Mouse (Mus musculus) neural tube, embryonic 14.5 days (tissue): Measurements from ENCODE around the gene Bcas3. TPM values are rescaled to one million over a fixed set of nuclear protein-coding genes. Genes with fewer than 3 reads are reported as not detected.

ENCODE experiments used
- ATAC-seq: fragments of 200-750 bp; cut with Nextera tagmentation; 2 replicates; pipeline ENCODE4 v1.8.0; 2017; ENCODE audit warnings: low read depth, mild to moderate bottlenecking, moderate TSS enrichment, moderate library complexity
- H3K27ac ChIP-seq: fragments of 300-500 bp; sonication (generic); 2 replicates; pipeline ENCODE4 v1.5.1; 2014; ENCODE audit warnings: low read depth, mild to moderate bottlenecking, control low read depth, low read length, moderate library complexity, mixed read lengths
- H3K27me3 ChIP-seq: fragments of 300-500 bp; sonication (generic); 2 replicates; pipeline ENCODE4 v1.6.1; 2014; ENCODE audit warnings: low read length; ENCODE audit not compliant: control insufficient read depth, insufficient read depth
- H3K36me3 ChIP-seq: fragments of 300-500 bp; sonication (generic); 2 replicates; pipeline ENCODE4 v1.6.1; 2014; ENCODE audit warnings: low read length, mixed read lengths; ENCODE audit not compliant: control insufficient read depth, insufficient read depth
- H3K4me1 ChIP-seq: fragments of 300-500 bp; sonication (generic); 2 replicates; pipeline ENCODE4 v1.6.1; 2014; ENCODE audit warnings: low read length; ENCODE audit not compliant: control insufficient read depth, insufficient read depth
- H3K4me2 ChIP-seq: fragments of 300-500 bp; sonication (generic); 2 replicates; pipeline ENCODE4 v1.6.1; 2014; ENCODE audit warnings: mild to moderate bottlenecking, low read depth, low read length, control low read depth
- H3K4me3 ChIP-seq: fragments of 300-500 bp; sonication (generic); 2 replicates; pipeline ENCODE4 v1.5.1; 2014; ENCODE audit warnings: low read depth, low read length, control low read depth, mixed read lengths
- H3K9ac ChIP-seq: fragments of 300-500 bp; sonication (generic); replicated peaks from 2 replicates; pipeline ENCODE4 v1.6.1; 2014; ENCODE audit warnings: low read depth, mild to moderate bottlenecking, control low read depth, low read length, mixed read lengths
- H3K9me3 ChIP-seq: fragments of 300-500 bp; sonication (generic); 2 replicates; pipeline ENCODE4 v1.6.1; 2016; ENCODE audit warnings: low read length; ENCODE audit not compliant: control insufficient read depth
- WGBS: fragments of 180-500 bp; shearing (Covaris S2); extraction: QIAGEN DNeasy Blood & Tissue Kit; methylation state at CpG from one replicate; pipeline ENCODE4 v1.1.7; 2014; 5-methylcytosine and 5-hydroxymethylcytosine counted together
- polyA plus RNA-seq: library from polyadenylated mRNA; unstranded; fragments of >200 nt; fragmentation: Nextera tagmentation; extraction: Ambion mirVana; gene quantifications from 2 replicates; pipeline ENCODE4 v1.2.1, GENCODE M21; 2014

The Bcas3 gene
- polyA plus RNA-seq, 1 experiment from 2014 or later, result 30.9 TPM

GRCm38 (mm10) chr11:85789750-85790149, 436.8 kb downstream of the Bcas3 start:
- Histone ChIP-seq H3K4me2 (no peak overlapping the region), H3K9ac (no peak overlapping the region), H3K36me3 (no peaks in the 10 kb centered on the region), H3K4me1 (no peaks in the 10 kb centered on the region), H3K27ac (no peak overlapping the region), H3K4me3 (no peak overlapping the region), H3K27me3 (no peaks in the 10 kb centered on the region), H3K9me3 (no peaks in the 10 kb centered on the region)
- 89% methylated on average over 7 of the region's 7 CpGs for WGBS
- ATAC-seq, result no peak

- Histone ChIP-seq H3K4me2 (no peak overlapping the region), H3K9me3 (no peaks in the 10 kb centered on the region), H3K27ac (no peak overlapping the region), H3K27me3 (no peaks in the 10 kb centered on the region), H3K36me3 (no peaks in the 10 kb centered on the region), H3K4me3 (no peak overlapping the region), H3K9ac (no peak overlapping the region), H3K4me1 (no peaks in the 10 kb centered on the region)
- ATAC-seq, result no peak
- WGBS, result 83% methylated on average over 2 of the region's 2 CpGs
These were observed 437.3 kb downstream of the Bcas3 start for GRCm38 (mm10) chr11:85790267-85790666.

DNA sequence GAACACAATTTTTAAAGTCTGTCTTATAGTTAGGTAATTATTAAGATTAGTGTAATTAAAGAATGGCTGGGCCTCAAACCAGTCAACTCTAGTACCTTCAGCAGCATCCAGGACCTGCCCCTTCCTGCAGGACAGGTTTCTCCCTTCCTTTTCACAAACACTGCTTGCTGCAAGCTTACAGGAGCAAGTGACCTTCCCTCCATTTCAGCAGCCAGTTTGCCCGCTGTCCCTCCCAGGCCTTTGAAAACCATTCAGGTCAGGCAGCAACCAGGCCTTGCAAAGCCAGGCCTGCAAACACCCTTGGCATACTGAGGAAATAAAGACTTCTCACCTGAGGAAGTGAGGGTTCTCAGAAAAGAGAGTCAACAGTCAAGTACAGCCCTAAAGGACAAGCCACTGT, 438.2 kb downstream of the Bcas3 start:
- Histone ChIP-seq H3K4me1 (no peaks in the 10 kb centered on the region), H3K27ac (no peak overlapping the region), H3K4me2 (no peak overlapping the region), H3K36me3 (no peaks in the 10 kb centered on the region), H3K9me3 (no peaks in the 10 kb centered on the region), H3K27me3 (no peaks in the 10 kb centered on the region), H3K9ac (no peak overlapping the region), H3K4me3 (no peak overlapping the region)
- ATAC-seq, result no peak
- 97% methylated on average over 1 of the region's 1 CpGs for WGBS

- no peak overlapping the region for H3K4me3 ChIP-seq
- no peak overlapping the region for H3K4me2 ChIP-seq
- no peak overlapping the region for H3K27ac ChIP-seq
- no peaks in the 10 kb centered on the region for H3K27me3 ChIP-seq
- no peak for ATAC-seq
- H3K36me3 ChIP-seq, result no peaks in the 10 kb centered on the region
- no peak overlapping the region for H3K9ac ChIP-seq
- WGBS, result 71% methylated on average over 12 of the region's 12 CpGs
- no peaks in the 10 kb centered on the region for H3K9me3 ChIP-seq
- no peaks in the 10 kb centered on the region for H3K4me1 ChIP-seq
These were observed 439.7 kb downstream of the Bcas3 start for GRCm38 (mm10) chr11:85792534-85793215.

- no peak overlapping the region for H3K4me3 ChIP-seq
- no peaks in the 10 kb centered on the region for H3K27me3 ChIP-seq
- H3K36me3 ChIP-seq, result no peaks in the 10 kb centered on the region
- H3K9ac ChIP-seq, result no peak overlapping the region
- H3K4me1 ChIP-seq, result no peaks in the 10 kb centered on the region
- WGBS, result 86% methylated on average over 4 of the region's 4 CpGs
- no peak overlapping the region for H3K27ac ChIP-seq
- H3K4me2 ChIP-seq, result no peak overlapping the region
- H3K9me3 ChIP-seq, result no peaks in the 10 kb centered on the region
- no peak for ATAC-seq
These were observed 446.5 kb downstream of the Bcas3 start for GRCm38 (mm10) chr11:85799456-85799855.

DNA sequence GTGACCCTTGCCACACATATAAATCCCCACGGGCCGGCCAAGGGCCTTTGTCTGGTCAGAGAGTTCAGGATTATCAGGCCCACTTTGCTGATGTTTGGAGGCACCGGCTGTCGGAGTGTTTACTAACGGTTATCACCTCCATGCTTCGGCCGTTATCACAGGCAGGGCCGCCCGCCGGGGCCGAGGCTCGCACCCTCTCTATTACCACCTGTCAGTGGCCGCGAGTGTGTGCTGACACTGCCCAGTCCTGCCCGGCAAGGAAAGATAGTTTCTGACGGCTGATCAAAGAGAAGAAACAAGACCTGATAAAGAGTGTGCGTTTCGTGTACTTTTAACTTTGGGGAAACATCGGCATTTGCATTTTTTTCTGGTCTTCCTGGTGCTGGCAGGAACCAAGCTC, 446.9 kb downstream of the Bcas3 start:
- Histone ChIP-seq H3K36me3 (no peaks in the 10 kb centered on the region), H3K27me3 (no peaks in the 10 kb centered on the region), H3K9ac (no peak overlapping the region), H3K4me1 (no peaks in the 10 kb centered on the region), H3K4me3 (no peak overlapping the region), H3K27ac (no peak overlapping the region), H3K4me2 (no peak overlapping the region), H3K9me3 (no peaks in the 10 kb centered on the region)
- 82% methylated on average over 19 of the region's 19 CpGs for WGBS
- ATAC-seq, result no peak

GRCm38 (mm10) chr11:85800380-85800779, 447.4 kb downstream of the Bcas3 start:
- Histone ChIP-seq H3K36me3 (no peaks in the 10 kb centered on the region), H3K9ac (no peak overlapping the region), H3K9me3 (no peaks in the 10 kb centered on the region), H3K4me2 (no peak overlapping the region), H3K4me3 (no peak overlapping the region), H3K4me1 (no peaks in the 10 kb centered on the region), H3K27ac (no peak overlapping the region), H3K27me3 (no peaks in the 10 kb centered on the region)
- 91% methylated on average over 11 of the region's 11 CpGs for WGBS
- no peak for ATAC-seq

DNA sequence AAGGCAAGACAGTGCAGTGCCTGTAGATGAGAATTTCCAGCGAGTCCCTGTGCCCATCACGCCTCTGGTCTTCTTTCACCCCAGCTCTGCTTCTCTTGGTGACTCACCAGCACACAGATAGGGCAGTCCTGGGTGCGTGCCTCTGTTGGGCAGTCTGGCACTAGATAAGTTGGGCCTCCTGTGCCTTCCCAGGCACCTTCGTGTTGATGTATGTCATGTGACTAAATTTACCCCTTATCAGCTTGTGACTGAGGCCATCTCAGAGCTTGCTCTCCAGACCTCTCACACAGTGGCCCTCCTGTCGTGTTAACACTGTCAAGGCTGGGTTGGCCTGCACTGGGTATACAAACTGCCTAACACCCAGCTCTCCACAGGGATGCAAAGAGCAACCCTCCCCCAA, 451.1 kb downstream of the Bcas3 start:
- Histone ChIP-seq H3K9me3 (no peaks in the 10 kb centered on the region), H3K27me3 (no peaks in the 10 kb centered on the region), H3K4me3 (no peak overlapping the region), H3K36me3 (no peaks in the 10 kb centered on the region), H3K4me1 (no peaks in the 10 kb centered on the region), H3K9ac (no peak overlapping the region), H3K4me2 (no peak overlapping the region), H3K27ac (no peak overlapping the region)
- ATAC-seq, result no peak
- 87% methylated on average over 5 of the region's 5 CpGs for WGBS

DNA sequence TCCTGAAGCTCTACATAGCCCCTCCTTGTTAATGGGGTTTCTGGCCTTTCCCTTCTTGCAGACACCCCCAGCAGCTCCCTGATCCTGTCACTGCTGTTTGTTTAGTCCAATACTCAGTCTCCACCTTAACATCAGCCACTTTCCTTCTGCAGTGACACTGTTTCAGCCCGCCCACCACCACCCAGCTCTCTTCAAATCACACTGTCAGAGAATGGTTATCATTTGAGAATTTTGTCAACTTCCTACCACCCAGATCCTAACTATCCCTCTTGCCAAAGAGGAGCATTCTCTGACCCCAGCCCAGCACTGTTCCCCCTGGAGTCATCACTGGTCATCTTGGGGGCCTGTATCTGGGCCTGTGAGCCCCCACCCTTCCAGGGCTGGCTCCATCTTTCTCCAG, 452.8 kb downstream of the Bcas3 start:
- no peak overlapping the region for H3K27ac ChIP-seq
- H3K4me2 ChIP-seq, result no peak overlapping the region
- H3K36me3 ChIP-seq, result no peaks in the 10 kb centered on the region
- no peaks in the 10 kb centered on the region for H3K9me3 ChIP-seq
- H3K27me3 ChIP-seq, result no peaks in the 10 kb centered on the region
- no peaks in the 10 kb centered on the region for H3K4me1 ChIP-seq
- no peak overlapping the region for H3K9ac ChIP-seq
- WGBS, result 93% methylated on average over 1 of the region's 1 CpGs
- H3K4me3 ChIP-seq, result no peak overlapping the region
- ATAC-seq, result no peak
